Mouse (Mus musculus) G1E (cell line): ENCODE results near the gene Hbq1a. TPM values are rescaled to one million over a fixed set of nuclear protein-coding genes. Genes with fewer than 3 reads are reported as not detected.

Experiments
- ATAC-seq: 2 replicates; pipeline ENCODE4 v1.8.0; 2016; ENCODE audit warnings: mild to moderate bottlenecking; ENCODE audit not compliant: insufficient number of reproducible peaks, poor library complexity, low FRiP score, severe bottlenecking; ENCODE audit errors: extremely low read depth
- DNase-seq: peaks from one replicate; pipeline ENCODE4 v3.0.0; 2012; ENCODE audit warnings: low spot score
- H3K27me3 ChIP-seq: 2 replicates; pipeline ENCODE4 v1.6.1; 2012; ENCODE audit warnings: mild to moderate bottlenecking, low read length, inconsistent platforms; ENCODE audit not compliant: insufficient read depth
- H3K36me3 ChIP-seq: replicated peaks from 2 replicates; pipeline ENCODE3; 2012; ENCODE audit warnings: mild to moderate bottlenecking, inconsistent platforms
- H3K4me1 ChIP-seq: 2 replicates; pipeline ENCODE4 v1.6.1; 2012; ENCODE audit warnings: low read depth, low read length, inconsistent platforms, mixed read lengths; ENCODE audit not compliant: insufficient read depth
- H3K4me3 ChIP-seq: 2 replicates; pipeline ENCODE4 v1.5.1; 2012; ENCODE audit warnings: low read depth, mild to moderate bottlenecking, inconsistent platforms, low read length, moderate library complexity, mixed read lengths
- H3K9me3 ChIP-seq: replicated peaks from 2 replicates; pipeline ENCODE4 v1.6.1; 2012; ENCODE audit warnings: inconsistent platforms
- CTCF ChIP-seq: IDR thresholded peaks from 2 replicates; pipeline ENCODE4 v1.5.1; 2012; ENCODE audit warnings: low read depth, low read length, inconsistent platforms, mixed read lengths
- GATA1 ChIP-seq: IDR thresholded peaks from 2 replicates; pipeline ENCODE4 v1.6.1; 2012; ENCODE audit warnings: borderline replicate concordance, low read length, inconsistent platforms, mixed read lengths
- GATA2 ChIP-seq: IDR thresholded peaks from 2 replicates; pipeline ENCODE4 v1.6.1; 2012; ENCODE audit warnings: low read depth, low read length, inconsistent platforms, borderline replicate concordance
- POLR2AphosphoS5 ChIP-seq: IDR thresholded peaks from 2 replicates; pipeline ENCODE4 v1.6.1; 2012; ENCODE audit warnings: low read depth, low read length, inconsistent platforms; ENCODE audit not compliant: insufficient replicate concordance
- TAL1 ChIP-seq: conservative IDR thresholded peaks from 2 replicates; pipeline ENCODE4 v1.6.1; 2012; ENCODE audit warnings: low read depth, low read length, inconsistent platforms, mixed read lengths
- polyA plus RNA-seq: library from polyadenylated mRNA; stranded (reverse); fragments of >175 nt; gene quantifications from 2 replicates; pipeline ENCODE4 v1.2.3, GENCODE M21; 2012
- total RNA-seq, 2 experiments: library from RNA; stranded (forward) in 1 of 2; stranded (reverse) in 1 of 2; fragments of 200-1000 nt in 1 of 2; fragments of >200 nt in 1 of 2; fragmentation: Nextera tagmentation in 1 of 2; gene quantifications; 2 replicates each; pipeline ENCODE4 v1.2.3; 2014 to 2017

Hbq1a gene
- total and polyA plus RNA-seq, 3 experiments, result not detected

DNA sequence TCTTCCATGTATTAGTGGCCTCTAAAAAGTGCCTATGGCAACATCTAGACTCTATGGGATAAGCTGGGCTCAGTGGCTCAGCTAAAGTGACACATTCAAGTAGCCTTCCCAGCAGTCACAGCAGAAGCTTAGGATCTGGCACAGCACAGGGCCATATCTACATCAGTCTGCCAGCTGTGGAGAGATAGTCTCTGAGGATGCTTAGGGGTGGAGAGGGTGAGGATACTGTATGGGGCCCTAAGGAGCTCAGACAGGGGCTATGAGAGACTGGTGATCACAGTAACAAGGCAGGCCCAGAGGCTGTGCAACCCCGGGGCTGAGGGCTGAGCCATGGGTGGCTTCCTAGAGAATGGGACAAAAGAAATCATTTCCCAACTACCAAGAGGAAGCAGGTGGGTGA, 7.1 kb downstream of the Hbq1a start:
- H3K36me3 ChIP-seq, result no peaks in the 10 kb centered on the region
- H3K27me3 ChIP-seq, result peaks cover 76% of the 10 kb centered on the region
- peaks cover 15% of the 10 kb centered on the region for H3K4me1 ChIP-seq
- DNase-seq, result no peak
- TF ChIP-seq POLR2AphosphoS5, result no peak
- no peak for TF ChIP-seq GATA1
- no peak for TF ChIP-seq GATA2
- TF ChIP-seq CTCF, result no peak
- TF ChIP-seq TAL1, result no peak
- H3K9me3 ChIP-seq, result no peaks in the 10 kb centered on the region
- H3K4me3 ChIP-seq, result no peak overlapping the region
- ATAC-seq, result no peak

DNA sequence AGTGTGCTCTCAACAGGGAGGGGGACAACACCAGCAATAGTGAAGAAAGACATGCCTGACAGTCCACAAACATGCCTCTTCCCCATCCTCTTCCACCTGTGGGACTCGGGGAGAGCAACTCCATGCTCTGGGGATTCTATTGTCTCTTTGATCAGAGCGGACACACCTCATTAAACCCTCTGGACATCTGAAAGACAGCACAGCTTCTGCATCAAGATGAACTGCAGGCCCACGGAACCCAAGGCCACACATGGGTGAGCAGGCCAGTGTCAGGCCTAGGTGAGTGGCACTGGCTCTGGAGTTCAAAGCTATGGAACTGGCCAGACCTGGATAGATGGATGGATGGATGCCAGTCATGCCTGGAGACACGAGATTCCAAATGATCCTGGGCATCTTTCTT, 9.6 kb downstream of the Hbq1a start:
- no peaks in the 10 kb centered on the region for H3K9me3 ChIP-seq
- H3K27me3 ChIP-seq, result peaks cover 78% of the 10 kb centered on the region
- TF ChIP-seq POLR2AphosphoS5, result no peak
- TF ChIP-seq GATA1, result no peak
- no peak for TF ChIP-seq TAL1
- no peak for TF ChIP-seq GATA2
- TF ChIP-seq CTCF, result no peak

DNA sequence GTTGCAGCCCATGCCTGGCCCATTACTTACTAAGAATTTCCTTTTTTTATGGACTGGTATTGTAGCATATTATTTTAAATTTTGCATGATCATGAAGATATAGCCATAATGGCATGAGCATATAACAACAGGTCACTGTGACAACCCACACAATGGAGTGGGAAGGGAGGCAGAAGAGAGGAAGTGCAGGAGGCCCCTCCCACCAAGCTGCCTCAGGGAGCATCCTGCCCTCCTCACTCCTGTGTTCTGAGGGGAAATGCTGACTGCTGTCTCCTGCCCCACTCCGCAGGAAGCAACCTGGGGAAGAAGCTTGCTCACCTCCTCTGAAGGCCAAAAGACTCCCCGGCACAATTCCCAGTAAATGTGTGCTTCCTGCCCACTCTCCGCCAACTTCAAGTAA, 10.1 kb downstream of the Hbq1a start:
- DNase-seq (no peak), ATAC-seq (no peak)
- no peaks in the 10 kb centered on the region for H3K36me3 ChIP-seq
- H3K4me1 ChIP-seq, result peaks cover 22% of the 10 kb centered on the region
- H3K9me3 ChIP-seq, result no peaks in the 10 kb centered on the region
- H3K27me3 ChIP-seq, result peaks cover 80% of the 10 kb centered on the region
- TF ChIP-seq GATA2, result no peak
- TF ChIP-seq CTCF, result no peak
- H3K4me3 ChIP-seq, result no peak overlapping the region

More for the DNA sequence above, 9.6 kb downstream of the Hbq1a start:
- H3K4me3 ChIP-seq, result no peak overlapping the region
- DNase-seq (no peak), ATAC-seq (no peak)
- no peaks in the 10 kb centered on the region for H3K36me3 ChIP-seq
- H3K4me1 ChIP-seq, result peaks cover 22% of the 10 kb centered on the region

DNA sequence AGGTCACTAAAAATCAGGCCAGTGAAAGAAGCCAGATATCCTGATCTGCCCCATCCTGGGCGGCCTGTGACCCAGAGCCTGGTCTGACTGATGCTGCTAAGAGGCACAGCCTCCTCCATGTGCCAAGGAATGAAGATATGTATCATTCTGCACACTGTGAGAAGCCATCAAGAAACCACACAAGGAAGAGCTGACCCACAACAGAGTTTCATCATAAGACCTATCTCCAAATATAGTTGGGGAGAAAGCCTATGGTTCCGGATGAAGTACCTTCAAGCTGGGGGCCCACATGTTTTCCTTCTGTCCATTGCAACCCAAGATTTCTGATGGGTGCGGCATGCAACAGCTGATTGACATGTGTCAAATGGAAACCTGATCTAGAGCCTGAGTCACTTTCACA, 16.1 kb downstream of the Hbq1a start:
- ATAC-seq (no peak), DNase-seq (no peak)
- peaks cover 80% of the 10 kb centered on the region for H3K27me3 ChIP-seq
- H3K4me1 ChIP-seq, result peaks cover 19% of the 10 kb centered on the region
- H3K9me3 ChIP-seq, result no peaks in the 10 kb centered on the region
- no peaks in the 10 kb centered on the region for H3K36me3 ChIP-seq
- TF ChIP-seq POLR2AphosphoS5 (no peak), GATA2 (no peak), CTCF (no peak), TAL1 (no peak), GATA1 (no peak)
- no peak overlapping the region for H3K4me3 ChIP-seq

DNA sequence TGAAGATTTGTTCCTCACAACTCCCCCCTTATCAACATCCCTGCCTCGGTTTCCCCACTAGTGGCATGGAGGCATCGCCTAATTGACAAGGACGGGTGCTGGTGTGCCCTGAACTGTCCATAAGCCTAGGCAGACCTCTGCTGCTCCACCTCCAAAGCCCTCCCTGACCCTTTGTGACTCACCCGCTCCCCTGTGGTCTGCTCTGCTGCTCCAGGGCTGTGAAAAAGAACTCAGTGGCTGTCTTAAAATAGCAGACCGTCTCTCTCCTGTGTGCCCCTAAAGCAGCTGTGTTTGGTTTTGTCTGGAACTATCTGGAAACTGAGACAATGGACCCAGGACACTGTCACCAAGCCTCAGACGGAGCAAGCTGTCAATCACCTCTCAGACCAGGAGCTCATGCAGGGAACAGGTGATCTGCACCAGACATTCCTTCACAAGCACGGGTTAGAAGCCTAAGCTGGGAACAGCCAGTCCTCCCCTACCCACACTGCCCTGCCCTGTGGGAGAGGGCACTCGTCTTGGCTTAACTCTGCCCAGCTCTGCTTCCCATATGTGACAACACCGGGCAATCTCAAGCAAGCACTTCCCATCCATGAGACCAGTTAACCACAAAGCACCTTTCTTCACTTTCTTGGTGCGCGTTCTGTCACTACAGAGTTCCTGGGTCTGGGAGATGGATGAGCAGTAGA, 20.8 kb downstream of the Hbq1a start:
- TF ChIP-seq POLR2AphosphoS5 (no peak), GATA2 (no peak), CTCF (no peak), GATA1 (no peak), TAL1 (no peak)
- Histone ChIP-seq H3K36me3 (no peaks in the 10 kb centered on the region), H3K9me3 (no peaks in the 10 kb centered on the region), H3K4me3 (no peak overlapping the region), H3K4me1 (peaks cover 16% of the 10 kb centered on the region), H3K27me3 (peaks cover 61% of the 10 kb centered on the region)
- no peak for DNase-seq
- ATAC-seq, result no peak

DNA sequence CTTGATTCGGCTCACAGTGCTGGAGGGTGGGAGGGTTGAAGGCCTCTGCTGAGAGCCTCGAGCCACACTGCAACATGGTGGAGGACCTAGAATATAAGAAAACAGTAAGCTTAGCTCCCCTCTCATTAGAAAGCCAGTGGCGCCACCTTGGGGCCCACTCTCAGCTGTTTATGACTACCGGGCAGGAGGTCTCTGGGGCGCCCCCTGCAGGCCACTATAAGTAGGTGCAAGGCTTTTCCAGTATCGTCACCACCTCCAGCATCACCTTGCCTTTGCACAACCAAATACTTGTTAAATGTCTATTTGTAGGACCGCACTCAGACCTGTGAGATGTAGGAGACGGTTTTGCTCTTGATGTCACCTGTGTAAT, 21.3 kb downstream of the Hbq1a start:
- H3K27me3 ChIP-seq, result peaks cover 56% of the 10 kb centered on the region
- TF ChIP-seq CTCF, result peak; percentile 80
- TF ChIP-seq TAL1, result no peak
- no peak overlapping the region for H3K4me3 ChIP-seq
- peaks cover 16% of the 10 kb centered on the region for H3K4me1 ChIP-seq
- ATAC-seq (peak; percentile 28; the same call in 1 of the 2 replicates), DNase-seq (peak; percentile 43)
- no peaks in the 10 kb centered on the region for H3K36me3 ChIP-seq
- H3K9me3 ChIP-seq, result no peaks in the 10 kb centered on the region
